Mouse (Mus musculus) cerebellum, adult 2 months (tissue): ENCODE results near the gene Fbxw7.

Source experiments
- CTCF ChIP-seq: fragments of 200-500 bp; IDR thresholded peaks from 2 replicates; pipeline ENCODE4 v1.5.1; 2011; ENCODE audit warnings: low read depth, mild to moderate bottlenecking, control low read depth, low read length, moderate library complexity, borderline replicate concordance; ENCODE audit not compliant: insufficient read depth
- POLR2A ChIP-seq: fragments of 200-500 bp; IDR thresholded peaks from 2 replicates; pipeline ENCODE4 v1.6.1; 2011; ENCODE audit warnings: low read length, control low read depth, borderline replicate concordance; ENCODE audit not compliant: insufficient read depth

DNA sequence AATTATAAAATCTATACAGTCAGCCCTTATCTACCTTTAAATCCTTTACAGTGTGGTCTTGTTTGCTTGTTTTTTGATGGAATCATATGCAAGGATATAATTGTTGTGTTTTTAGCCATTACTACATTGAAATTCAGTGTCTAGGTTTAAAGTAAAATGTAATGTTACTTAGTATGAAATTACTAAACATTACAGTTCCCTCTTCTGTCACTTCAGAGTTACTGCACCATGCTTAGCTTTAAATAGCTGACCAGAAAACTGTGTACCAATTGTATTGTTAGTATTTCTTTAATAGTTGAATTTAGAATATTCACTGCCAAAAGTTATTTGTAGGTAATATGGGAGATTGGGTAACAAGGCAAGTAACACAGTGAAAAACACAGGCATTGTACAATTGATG lies 55.1 kb downstream of the Fbxw7 start:
- TF ChIP-seq POLR2A (no peak), CTCF (no peak)
